Mouse (Mus musculus): ENCODE measurements around the gene Ptprt. TPM values are rescaled to one million over a fixed set of nuclear protein-coding genes. Genes with fewer than 3 reads are reported as not detected.

Gene Ptprt
- total RNA-seq, 2 experiments from 2014 or later = 0.03 TPM

- DNase-seq (ENCODE audit: low spot score in 2 of 2) = peak in 1 of 2 experiments; percentile 16
Observed at GRCm38 (mm10) chr2:161709316-161709715, 951.6 kb downstream of the Ptprt start.

GRCm38 (mm10) chr2:161706386-161706915, 954.5 kb downstream of the Ptprt start:
- DNase-seq (ENCODE audit: low spot score in 2 of 2) = no peak

GRCm38 (mm10) chr2:161704811-161705210, 956.1 kb downstream of the Ptprt start:
- no peak for DNase-seq (ENCODE audit: low spot score in 2 of 2)

GRCm38 (mm10) chr2:161704410-161704809, 956.5 kb downstream of the Ptprt start:
- DNase-seq (ENCODE audit: low spot score in 2 of 2) = peak; percentile 52 to 57

- DNase-seq (ENCODE audit: low spot score in 2 of 2) = no peak
Observed at GRCm38 (mm10) chr2:161695819-161696218, 965.1 kb downstream of the Ptprt start.

GRCm38 (mm10) chr2:161668302-161668986, 992.5 kb downstream of the Ptprt start:
- no peak for DNase-seq (ENCODE audit: low spot score in 2 of 2)

GRCm38 (mm10) chr2:161661912-161662311, 999.0 kb downstream of the Ptprt start:
- DNase-seq (ENCODE audit: low spot score in 2 of 2) = no peak

GRCm38 (mm10) chr2:161660827-161661226, 1000.1 kb downstream of the Ptprt start:
- no peak for DNase-seq (ENCODE audit: low spot score in 2 of 2)

GRCm38 (mm10) chr2:161657046-161657445, 1003.9 kb downstream of the Ptprt start:
- no peak for DNase-seq (ENCODE audit: low spot score in 2 of 2)

- DNase-seq (ENCODE audit: low spot score in 2 of 2) = no peak
Observed at GRCm38 (mm10) chr2:161656632-161657031, 1004.3 kb downstream of the Ptprt start.

GRCm38 (mm10) chr2:161640805-161641204, 1020.1 kb downstream of the Ptprt start:
- no peak for DNase-seq (ENCODE audit: low spot score in 2 of 2)

- no peak for DNase-seq (ENCODE audit: low spot score in 2 of 2)
Observed at GRCm38 (mm10) chr2:161634084-161634483, 1026.9 kb downstream of the Ptprt start.

GRCm38 (mm10) chr2:161625896-161626295, 1035.1 kb downstream of the Ptprt start:
- no peak for DNase-seq (ENCODE audit: low spot score in 2 of 2)

- DNase-seq (ENCODE audit: low spot score in 2 of 2) = no peak
Observed at GRCm38 (mm10) chr2:161608401-161608800, 1052.5 kb downstream of the Ptprt start.

GRCm38 (mm10) chr2:161607372-161607771, 1053.6 kb downstream of the Ptprt start:
- no peak for DNase-seq (ENCODE audit: low spot score in 2 of 2)

- DNase-seq (ENCODE audit: low spot score in 2 of 2) = no peak
Observed at GRCm38 (mm10) chr2:161600206-161600808, 1060.6 kb downstream of the Ptprt start.

GRCm38 (mm10) chr2:161593391-161594152, 1067.4 kb downstream of the Ptprt start:
- DNase-seq (ENCODE audit: low spot score in 2 of 2) = no peak

- DNase-seq (ENCODE audit: low spot score in 2 of 2) = no peak
Observed at GRCm38 (mm10) chr2:161574401-161574800, 1086.5 kb downstream of the Ptprt start.

- DNase-seq (ENCODE audit: low spot score in 2 of 2) = no peak
Observed at GRCm38 (mm10) chr2:161572201-161572600, 1088.7 kb downstream of the Ptprt start.

- DNase-seq (ENCODE audit: low spot score in 2 of 2) = no peak
Observed at GRCm38 (mm10) chr2:161570236-161570995, 1090.5 kb downstream of the Ptprt start.

GRCm38 (mm10) chr2:161561502-161561901, 1099.4 kb downstream of the Ptprt start:
- DNase-seq (ENCODE audit: low spot score in 2 of 2) = no peak
